Mouse (Mus musculus): Measurements from ENCODE around the gene Ube2n.

Gene Ube2n

DNA sequence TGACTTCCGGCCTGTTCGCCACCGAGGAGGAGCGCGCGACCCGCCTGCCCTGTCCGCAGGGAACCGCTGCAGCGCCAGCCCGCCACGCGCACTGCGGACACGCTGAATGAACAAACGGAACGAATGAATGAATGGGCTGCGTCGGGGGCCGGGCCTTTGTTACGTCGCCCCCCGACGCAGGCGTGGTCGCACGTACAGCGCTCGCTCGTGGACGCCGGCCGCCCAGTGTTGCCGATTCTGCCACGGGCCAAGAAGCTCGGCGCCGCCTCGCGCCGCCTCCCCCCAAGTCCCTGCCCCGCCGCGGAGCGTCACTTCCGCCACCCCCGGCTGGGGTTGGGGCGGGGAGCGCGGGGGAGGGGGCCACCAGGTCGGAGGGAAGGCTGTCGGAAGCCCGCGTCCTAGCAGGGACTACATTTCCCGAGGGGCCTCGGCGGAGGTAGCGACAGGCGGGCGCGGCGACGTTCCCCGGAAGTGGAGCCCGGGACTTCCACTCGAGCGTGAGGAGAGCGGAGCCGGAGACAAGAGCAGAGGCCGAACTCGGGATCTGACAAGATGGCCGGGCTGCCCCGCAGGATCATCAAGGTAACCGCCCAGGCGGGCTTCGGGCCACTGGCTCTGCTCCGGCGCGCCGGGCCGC is at the start of gene Ube2n:
Gene Ube2n, plus strand, starts transcription at position 490 of the 637 bp plus-strand sequence.
- peak; percentile 98 to 99 for DNase-seq

GRCm38 (mm10) chr10:95465485-95465896 is 49.5 kb upstream of the Ube2n start:
- no peak for DNase-seq

- no peak for DNase-seq
Measured at GRCm38 (mm10) chr10:95468894-95469293, 46.1 kb upstream of the Ube2n start.

GRCm38 (mm10) chr10:95471186-95471585 is 43.8 kb upstream of the Ube2n start:
- no peak for DNase-seq

DNA sequence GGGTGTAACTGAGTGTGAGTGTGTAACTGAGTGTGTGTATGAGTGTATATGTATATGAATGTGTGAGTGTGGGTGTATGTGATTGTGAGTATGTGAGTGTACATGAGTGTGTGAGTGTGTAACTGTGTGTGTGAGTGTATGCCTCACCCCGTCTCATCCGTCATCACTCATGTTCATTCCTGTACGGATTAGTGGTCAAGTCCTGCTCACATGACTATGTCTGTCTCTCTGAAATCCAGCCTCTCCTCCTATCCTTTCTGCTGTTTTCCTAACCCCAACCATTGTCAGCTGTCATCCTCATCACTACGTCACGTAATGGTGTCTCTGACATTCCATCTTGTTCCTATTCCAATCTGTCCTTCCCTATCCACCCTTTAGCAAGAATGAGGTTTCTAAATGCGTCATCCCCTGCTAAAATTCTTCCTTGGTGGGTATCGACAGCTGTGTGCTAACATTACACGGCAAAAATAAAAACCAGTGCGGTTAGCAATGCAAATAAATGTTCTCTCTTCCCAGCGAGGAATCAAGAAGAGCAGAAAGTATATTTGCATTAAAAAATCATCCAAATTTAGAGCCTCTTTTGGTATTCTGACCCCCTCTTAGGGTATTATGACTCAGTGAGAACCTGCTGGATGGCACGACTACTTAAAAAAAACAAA is 42.9 kb upstream of the Ube2n start:
- DNase-seq: no peak

- DNase-seq: peak; percentile 77 to 91
Measured at GRCm38 (mm10) chr10:95475923-95476322, 39.0 kb upstream of the Ube2n start.

- DNase-seq: no peak
Measured at GRCm38 (mm10) chr10:95477516-95477915, 37.4 kb upstream of the Ube2n start.

DNA sequence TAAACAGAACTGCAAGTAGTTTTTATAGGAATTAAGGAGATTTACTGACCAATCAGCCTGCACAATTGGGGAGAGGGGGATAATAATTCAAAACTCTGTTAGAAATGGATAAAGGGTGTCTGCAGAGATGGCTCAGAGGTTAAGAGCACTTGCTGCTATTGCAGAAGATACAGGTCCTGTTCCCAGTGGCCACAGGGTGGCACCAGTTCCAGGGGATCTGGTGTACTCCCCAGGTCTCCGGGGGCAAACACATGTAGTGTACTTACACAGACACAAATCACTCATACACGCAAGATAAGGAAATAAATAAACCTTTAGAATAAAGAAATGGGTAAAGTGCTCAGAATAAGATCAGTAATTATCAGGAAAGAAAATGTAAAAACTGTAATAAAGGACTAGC is 25.3 kb upstream of the Ube2n start:
- DNase-seq: peak; percentile 49 to 81

GRCm38 (mm10) chr10:95494268-95494667 is 20.7 kb upstream of the Ube2n start:
- DNase-seq: no peak

DNA sequence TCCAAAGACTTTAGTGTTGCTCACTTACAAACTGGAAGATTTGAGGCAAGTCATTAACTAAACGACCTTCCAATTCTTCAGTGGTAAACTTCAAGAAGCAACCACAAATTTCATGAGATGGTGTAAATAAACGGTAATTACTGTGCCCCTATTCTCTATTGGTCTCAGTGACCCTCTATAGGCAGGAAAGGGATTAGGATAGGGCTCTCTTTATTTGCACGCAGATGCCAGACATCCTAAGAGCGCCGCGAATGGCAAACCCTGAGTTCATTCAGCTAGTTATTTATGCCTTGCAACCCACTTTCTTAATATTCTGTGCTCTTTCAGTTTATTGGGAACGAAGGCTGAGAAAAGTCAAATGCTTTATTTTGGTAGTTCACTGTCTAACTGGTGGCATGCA is 13.9 kb upstream of the Ube2n start:
- no peak for DNase-seq

DNA sequence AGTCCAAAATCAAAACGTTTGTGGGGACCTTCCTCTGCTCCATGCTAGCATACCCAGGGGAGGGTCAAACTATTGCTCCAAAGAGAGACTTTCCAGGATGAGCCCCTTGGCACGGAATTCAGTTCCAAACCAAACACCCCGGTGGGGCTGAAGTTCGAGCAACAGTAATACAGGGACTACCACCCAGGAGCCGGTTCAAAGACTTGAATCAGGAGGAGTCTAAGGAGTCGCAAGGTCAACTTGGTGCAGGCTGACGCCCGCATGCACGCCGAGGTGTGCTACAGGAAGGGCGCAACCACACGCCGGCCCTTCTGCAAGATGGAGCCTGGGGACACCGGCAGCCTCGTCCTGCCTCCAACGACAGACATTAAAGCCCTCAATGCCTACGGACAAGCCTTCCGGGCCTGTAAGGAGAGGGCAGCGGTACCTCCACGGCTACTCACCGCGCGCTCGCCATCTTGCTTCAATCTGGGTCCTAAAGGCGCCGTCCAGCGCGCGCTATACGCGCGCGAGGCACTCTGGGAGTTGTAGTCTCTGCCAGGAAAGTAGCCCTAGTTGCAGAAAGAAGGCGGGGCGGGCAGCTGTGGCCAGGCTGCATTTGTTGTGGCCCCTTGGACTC is 13.4 kb upstream of the Ube2n start, which contains the start of gene Mrpl42:
Gene Mrpl42, minus strand, starts transcription at position 478 of the 619 bp plus-strand sequence.
- DNase-seq: peak; percentile 94 to 96

GRCm38 (mm10) chr10:95503443-95504235 is 11.3 kb upstream of the Ube2n start:
- DNase-seq: peak in 1 of 2 experiments; percentile 38

DNA sequence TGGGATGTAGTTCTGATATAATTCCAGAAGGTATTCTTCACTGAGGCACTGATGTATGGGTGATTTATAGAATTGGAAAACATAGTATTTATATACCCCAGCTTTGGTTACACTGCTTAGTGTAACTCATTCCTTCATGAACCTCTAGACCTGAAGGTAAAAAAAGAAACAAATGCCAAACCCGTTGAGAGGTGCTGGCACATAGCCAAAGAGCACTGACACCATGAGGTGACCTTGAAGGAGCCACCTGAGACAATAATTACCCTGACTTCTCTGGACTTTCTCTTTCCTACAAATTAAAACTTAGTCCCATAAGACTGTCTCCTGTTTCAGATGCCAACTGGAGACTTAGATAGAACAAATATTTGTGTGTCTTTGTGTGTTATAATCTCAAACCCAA is 10.6 kb upstream of the Ube2n start:
- DNase-seq: peak; percentile 19 to 57

DNA sequence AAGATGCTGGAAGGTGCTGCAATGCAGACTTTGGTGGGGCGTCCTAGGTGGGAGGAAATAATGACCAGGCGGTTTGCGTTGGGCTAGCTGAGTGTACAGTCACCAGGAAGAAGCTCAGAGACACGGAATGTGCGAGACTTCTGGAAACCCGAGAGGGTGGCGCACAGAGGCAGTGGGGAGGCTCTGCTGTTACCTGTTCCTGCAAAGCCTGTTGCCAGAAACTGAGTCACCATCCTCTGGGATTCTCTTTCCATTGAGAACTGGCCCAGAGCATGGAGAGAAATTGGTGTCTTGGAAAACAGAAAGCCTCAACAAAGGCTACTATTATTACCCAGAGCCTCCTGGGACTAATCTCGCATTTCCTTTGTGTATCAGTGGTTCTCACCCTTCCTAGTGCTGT is 6.8 kb upstream of the Ube2n start:
- no peak for DNase-seq

- DNase-seq: no peak
Measured at GRCm38 (mm10) chr10:95508793-95509192, 6.2 kb upstream of the Ube2n start.

GRCm38 (mm10) chr10:95509263-95509662 is 5.7 kb upstream of the Ube2n start:
- no peak for DNase-seq

- no peak for DNase-seq
Measured at GRCm38 (mm10) chr10:95512635-95513034, 2.3 kb upstream of the Ube2n start.

- DNase-seq: no peak
Measured at GRCm38 (mm10) chr10:95513768-95514556, 983 bp upstream of the Ube2n start.

DNA sequence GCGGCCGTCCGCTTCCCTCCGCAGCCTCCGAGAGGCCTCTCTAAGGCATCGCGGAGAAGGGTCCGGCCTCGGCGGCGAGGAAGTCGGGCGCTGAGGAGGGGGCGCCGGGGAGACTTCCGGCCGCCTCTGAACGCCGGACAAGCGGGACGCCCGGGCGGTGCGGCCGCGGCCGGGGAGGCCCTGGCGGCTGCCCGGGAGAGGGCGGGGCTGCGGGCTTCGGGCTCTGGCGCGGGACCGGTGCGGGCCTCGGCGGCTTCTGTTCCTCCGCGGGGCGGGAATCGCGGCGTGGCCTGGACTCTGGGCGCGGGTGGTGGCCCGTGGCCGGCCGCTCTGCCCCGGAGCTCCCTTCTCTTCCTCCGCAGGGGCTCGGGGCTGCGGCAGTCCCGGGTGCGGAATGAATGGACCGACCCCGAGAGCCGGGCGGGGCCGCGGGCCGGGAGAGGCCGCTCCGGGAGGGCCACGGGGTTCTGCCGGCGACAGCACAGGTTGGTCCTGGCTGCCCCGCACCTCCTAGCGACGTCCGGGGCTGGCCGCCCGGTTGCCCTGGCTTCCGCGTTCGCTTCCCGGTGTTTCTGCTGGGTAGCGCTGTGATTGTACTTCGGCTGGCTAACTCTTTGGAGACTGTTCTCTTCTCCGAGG is 467 bp downstream of the Ube2n start:
- DNase-seq: peak; percentile 32 to 71

- DNase-seq: no peak
Measured at GRCm38 (mm10) chr10:95517656-95518055, 2.7 kb downstream of the Ube2n start.

- DNase-seq: no peak
Measured at GRCm38 (mm10) chr10:95525037-95525675, 10.2 kb downstream of the Ube2n start.
